Mouse (Mus musculus) E14TG2a.4 (cell line): Measurements from ENCODE around the gene Pla2g10.

Experiments used
- CTCF ChIP-seq: conservative IDR thresholded peaks from 2 replicates; pipeline ENCODE4 v1.5.1; 2014; ENCODE audit warnings: low read length
- NANOG ChIP-seq: IDR thresholded peaks from 2 replicates; pipeline ENCODE4 v1.6.1; 2014; ENCODE audit warnings: borderline replicate concordance, low read length, mixed read lengths
- POU5F1 ChIP-seq: IDR thresholded peaks from 2 replicates; pipeline ENCODE4 v1.6.1; 2014; ENCODE audit warnings: low read length, borderline replicate concordance

DNA sequence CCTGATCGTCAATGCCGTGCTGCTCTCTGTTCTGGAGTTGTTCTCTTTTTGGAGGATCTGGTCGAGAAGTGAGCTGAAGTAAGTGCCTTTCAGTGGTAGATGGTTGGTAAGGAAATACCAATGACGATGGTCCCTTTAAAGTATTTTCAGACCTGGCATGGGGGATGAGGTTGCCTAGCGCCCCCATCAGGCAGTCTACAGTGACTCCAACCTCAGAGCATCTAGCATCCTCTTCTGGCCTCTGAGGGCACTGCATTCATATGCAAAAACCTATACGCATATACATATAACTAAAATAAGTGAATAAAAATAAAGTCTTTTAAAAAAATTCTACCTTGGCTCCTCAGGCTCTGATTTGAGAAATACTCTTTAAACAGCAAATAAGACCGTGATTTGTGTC is 31.8 kb downstream of the Pla2g10 start:
- TF ChIP-seq CTCF = peak; percentile 98
- no peak for TF ChIP-seq POU5F1
- TF ChIP-seq NANOG = no peak
